Mouse (Mus musculus): ENCODE results near the gene A830031A19Rik. TPM values are rescaled to one million over a fixed set of nuclear protein-coding genes. Genes with fewer than 3 reads are reported as not detected.

A830031A19Rik gene
- total RNA-seq, 4 experiments from 2014 or later = not detected

DNA sequence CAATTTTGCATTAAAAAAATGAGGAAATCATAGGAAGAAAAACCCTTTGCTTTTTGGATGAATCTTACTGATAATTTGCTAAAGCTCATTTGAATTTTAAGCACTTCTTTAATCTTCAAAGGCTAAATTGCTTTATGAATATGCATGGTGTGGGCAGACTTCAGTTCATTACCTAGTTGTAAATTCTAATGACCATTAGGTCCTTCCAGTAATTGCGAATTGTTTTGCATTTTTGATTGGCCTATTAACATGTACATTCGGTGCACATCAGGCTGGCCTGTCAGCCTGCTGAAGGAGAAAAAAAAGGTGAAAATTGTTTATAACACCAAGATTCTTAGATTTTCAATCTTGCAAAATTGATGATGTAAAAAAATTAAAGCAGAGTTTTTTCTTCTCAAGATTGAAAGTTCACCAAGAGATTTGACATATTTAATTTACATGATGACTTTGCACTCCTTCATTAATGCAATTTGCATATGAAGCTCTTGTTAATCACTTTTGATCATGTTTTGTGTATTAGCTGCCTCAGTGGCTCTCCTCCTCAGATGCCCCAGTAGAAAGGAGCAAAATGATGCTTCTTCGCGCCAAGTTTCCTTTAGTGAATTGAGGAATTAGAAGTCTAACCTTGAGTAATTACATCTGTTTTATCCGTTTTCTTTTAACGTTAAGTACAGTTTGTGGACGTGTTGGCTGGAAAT lies 21.0 kb upstream of the A830031A19Rik start:
- no peak for DNase-seq (ENCODE audit: low spot score)

GRCm38 (mm10) chr11:24095236-24095635 lies 20.4 kb upstream of the A830031A19Rik start:
- DNase-seq (ENCODE audit: low spot score) = no peak

DNA sequence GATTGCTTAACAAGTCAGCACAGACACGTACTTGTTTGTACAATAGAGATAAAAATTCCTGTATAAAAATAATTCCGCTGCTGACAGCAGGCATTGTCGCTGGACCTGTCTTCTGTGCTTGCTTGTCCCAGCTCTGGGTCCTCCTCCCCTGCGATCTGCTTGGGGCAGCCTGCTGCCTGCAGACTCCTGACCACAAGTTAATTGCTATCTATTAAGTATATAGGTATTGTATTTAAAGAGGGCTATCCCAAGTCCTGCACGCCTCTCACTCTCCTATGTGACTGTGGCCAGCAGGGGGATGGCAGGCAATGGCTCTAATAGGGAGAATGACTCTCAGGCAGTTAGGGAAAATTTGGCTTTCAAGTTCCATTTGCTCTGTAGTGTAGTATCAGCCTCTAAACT lies 19.2 kb upstream of the A830031A19Rik start:
- DNase-seq (ENCODE audit: low spot score) = no peak

DNA sequence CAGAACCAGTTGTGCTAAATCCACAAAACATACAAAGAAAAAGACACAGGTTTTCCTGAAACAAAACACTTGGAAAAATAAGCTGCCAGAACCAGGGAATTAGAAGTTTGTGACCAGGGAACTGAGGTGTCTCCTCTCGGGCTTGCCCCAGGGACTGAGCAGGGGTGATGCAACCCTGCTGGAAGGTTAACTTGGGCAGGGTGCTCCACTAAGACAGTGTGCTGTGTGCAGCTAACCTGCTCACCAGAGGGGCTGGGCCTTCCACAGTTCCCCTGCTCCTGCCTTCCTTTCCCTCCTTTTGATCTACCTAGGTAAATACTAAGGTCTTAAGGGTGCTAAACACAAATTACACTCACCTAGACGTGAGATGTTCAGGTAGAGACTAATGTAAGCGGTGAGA lies 17.8 kb upstream of the A830031A19Rik start:
- DNase-seq (ENCODE audit: low spot score) = no peak

- no peak for DNase-seq (ENCODE audit: low spot score)
Measured at GRCm38 (mm10) chr11:24091393-24092080, 16.7 kb upstream of the A830031A19Rik start.

- DNase-seq (ENCODE audit: low spot score) = no peak
Measured at GRCm38 (mm10) chr11:24090443-24090842, 15.6 kb upstream of the A830031A19Rik start.

GRCm38 (mm10) chr11:24087069-24087468 lies 12.2 kb upstream of the A830031A19Rik start:
- DNase-seq (ENCODE audit: low spot score) = no peak

- no peak for DNase-seq (ENCODE audit: low spot score)
Measured at GRCm38 (mm10) chr11:24085986-24086385, 11.1 kb upstream of the A830031A19Rik start.

GRCm38 (mm10) chr11:24084590-24084989 lies 9.7 kb upstream of the A830031A19Rik start:
- no peak for DNase-seq (ENCODE audit: low spot score)

GRCm38 (mm10) chr11:24084077-24084476 lies 9.2 kb upstream of the A830031A19Rik start:
- no peak for DNase-seq (ENCODE audit: low spot score)

GRCm38 (mm10) chr11:24083423-24083822 lies 8.6 kb upstream of the A830031A19Rik start:
- DNase-seq (ENCODE audit: low spot score) = no peak

DNA sequence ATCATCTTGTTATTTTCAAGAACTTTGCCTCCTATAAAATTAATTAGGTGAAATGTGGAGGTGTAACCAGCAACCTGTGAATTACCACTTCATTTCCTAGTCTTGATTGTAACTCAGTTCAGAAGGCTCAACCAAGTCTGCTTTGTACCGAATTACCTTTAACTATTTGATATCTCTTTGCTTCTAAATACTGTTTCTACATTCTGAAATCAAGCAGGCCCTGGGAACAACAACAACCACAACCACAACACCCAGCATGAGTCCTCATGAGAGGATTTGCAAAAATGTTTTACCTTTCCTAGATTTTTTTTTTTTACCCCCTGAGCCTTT lies 8.2 kb upstream of the A830031A19Rik start:
- no peak for DNase-seq (ENCODE audit: low spot score)

- no peak for DNase-seq (ENCODE audit: low spot score)
Measured at GRCm38 (mm10) chr11:24082385-24083075, 7.7 kb upstream of the A830031A19Rik start.

- no peak for DNase-seq (ENCODE audit: low spot score)
Measured at GRCm38 (mm10) chr11:24081687-24082384, 7.0 kb upstream of the A830031A19Rik start.

DNA sequence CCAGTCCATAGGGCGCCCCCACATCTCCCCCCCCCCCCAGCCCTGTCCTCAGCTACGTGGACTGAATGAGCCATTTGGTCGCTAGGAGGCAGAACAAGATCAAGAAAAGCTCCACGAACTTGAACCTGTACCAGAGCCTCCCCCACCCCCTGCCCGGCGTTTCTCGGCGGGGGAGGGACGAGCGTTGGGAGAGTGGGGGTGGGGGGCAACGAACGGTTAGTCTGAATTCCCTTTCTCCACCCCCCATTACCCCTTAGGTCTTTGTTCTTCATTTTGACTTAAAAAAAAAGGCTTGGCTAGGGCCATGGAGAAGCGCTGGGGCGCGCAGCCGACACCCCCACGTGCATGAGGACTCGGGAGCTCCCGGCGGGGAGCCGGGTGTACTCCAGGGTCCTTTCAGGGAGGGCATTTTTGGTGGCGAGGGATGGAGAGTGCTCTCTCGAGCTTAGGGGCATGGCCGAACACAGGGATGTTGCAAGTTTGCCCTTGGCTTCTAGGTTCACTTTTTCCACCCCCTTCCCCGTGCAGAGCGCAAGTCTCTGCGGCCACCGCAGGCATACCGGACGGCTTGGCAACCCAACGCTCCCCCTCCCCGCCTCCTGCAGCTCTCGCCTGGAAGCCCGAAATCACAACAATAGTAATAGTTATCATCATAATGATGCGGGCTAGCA lies 6.3 kb upstream of the A830031A19Rik start:
- DNase-seq (ENCODE audit: low spot score) = no peak

DNA sequence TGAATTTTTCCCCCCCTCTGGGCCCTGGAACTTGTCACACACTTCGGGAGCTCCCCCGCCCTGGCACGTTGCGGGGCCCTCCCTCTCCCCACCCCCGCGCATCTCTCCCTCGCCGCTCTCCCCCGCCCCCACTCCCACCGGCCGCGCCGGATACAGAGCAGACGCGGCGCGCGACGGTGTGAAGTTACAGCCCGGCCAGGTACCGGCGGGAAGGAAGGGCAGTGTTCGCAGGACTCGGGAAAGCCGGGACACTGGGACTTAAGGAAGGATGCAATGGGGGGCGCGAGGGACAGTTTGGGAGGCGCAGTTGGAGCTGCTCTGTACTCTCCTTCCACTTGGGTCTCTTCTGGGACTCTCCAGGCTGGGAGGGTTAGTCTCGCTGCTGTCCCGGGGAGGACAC lies 5.7 kb upstream of the A830031A19Rik start:
- no peak for DNase-seq (ENCODE audit: low spot score)

DNA sequence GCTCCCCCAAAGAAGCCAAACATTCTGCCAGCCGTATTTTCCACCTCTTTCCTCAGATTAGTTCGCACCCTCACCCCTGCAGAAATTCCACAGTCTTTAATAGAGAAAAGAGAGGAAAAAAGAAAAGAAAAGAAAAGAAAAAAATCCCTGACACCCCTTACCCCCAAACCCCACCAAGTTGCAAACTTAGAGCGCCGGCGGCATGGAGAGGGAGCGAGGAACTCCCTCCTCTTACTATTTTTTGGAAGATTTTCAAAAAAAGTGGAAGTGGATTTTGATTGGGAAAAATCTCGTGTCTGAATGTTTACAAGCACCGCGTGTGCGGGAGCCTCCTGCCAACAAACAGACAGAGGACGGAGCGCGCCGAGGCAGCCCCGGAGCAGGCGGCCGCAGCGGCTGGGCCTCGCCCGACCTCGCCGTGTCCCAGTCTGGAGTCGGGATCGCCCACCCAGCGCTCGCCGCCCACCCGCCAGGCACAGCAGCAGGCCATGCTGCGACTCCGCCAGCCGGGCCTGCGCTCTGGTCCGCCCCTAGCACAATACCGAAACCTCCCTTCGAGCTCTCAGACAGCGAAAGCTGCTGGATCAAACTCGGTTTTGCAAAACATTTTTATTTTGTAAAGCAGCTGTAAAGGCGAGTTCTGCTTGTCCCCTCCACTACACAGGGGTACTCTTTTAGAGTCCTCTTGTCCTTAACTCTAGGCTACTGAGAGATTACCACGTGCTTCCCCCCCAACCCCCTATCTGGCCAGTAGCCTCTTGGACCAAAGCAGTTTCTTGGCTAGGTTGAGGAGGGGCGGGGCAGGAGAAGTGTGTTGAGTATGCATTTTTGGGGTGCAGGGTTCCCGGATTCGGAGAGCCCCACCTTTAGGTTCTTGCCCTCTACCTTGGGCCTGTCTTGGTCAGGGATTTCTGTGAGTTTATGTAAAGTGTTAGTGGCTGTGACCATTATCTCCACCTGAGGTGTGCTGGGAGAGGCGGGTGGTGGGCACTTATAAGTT lies 4.8 kb upstream of the A830031A19Rik start:
- no peak for DNase-seq (ENCODE audit: low spot score)

DNA sequence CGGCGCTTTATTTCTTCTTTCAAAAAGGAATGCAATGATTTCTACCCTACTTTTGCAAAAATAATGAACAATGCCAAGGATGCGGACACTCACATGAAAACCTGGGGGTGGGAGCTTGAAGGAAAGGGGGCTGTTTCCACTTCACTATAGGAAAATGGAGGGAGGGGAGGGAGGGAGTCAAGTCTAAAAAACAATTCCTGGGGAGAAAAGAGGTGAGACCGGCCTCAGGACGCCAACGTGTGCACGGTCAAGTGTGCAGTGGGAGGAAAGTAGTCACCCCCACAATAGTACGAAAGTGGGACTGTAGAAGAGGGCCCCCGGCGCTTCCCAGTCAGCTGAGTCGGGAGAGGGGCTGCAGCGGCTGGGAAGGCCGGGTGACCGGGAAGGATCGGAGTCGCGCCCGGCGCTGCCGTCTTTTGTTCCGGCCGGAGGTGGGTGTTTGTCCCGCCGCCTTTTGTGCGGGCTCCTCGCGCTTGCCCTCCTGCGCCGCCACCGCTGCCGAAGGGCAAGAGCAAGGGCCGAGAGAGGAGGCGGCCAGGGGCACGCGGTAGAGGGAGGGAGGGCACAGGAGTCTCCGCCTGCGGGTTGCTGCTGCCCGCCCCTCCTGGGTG lies 4.0 kb upstream of the A830031A19Rik start:
- no peak for DNase-seq (ENCODE audit: low spot score)

DNA sequence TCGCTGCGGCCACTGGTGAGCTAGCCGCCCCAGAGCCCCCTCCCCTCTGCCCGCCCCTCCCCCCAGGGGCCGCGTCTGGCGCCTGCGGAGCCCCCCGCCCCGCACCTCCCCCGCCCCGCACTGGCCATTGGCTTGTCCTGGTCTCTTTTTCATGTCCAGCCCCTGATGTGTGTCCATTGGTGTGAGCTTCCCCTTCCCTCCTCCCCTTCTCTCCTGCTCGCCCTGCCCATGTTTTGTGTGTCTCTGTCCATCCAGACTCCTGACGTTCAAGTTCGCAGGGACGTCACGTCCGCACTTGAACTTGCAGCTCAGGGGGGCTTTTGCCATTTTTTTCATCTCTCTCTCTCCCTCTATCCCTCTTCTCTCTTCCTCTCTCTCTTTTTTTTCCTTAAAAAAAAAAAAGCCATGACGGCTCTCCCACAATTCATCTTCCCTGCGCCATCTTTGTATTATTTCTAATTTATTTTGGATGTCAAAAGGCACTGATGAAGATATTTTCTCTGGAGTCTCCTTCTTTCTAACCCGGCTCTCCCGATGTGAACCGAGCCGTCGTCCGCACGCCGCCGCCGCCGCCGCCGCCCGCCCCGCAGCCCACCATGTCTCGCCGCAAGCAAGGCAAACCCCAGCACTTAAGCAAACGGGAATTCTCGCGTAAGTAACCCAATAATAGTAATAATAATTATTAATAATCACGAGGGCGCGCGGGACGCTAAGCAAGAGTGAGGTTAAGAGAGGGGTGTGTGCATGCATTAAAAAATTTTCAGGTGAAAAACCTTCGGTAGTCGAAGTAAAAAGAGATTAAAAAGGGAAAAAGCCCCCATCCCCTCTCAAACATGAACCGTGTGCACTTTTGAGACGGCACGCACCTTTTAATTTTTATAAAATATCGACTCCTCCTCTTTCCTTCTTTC lies 3.2 kb upstream of the A830031A19Rik start, which contains the start of gene Bcl11a:
Gene Bcl11a, plus strand, starts transcription at position 262 of the 911 bp plus-strand sequence.
- no peak for DNase-seq (ENCODE audit: low spot score)
